Mouse (Mus musculus): ENCODE measurements around the gene Dnaja3. TPM values are rescaled to one million over a fixed set of nuclear protein-coding genes. Genes with fewer than 3 reads are reported as not detected.
"Not testable (repeated sequence)": the region's sequence is repeated elsewhere in the genome, so short reads cannot be mapped to it uniquely, and the experiment has no call there.

The Dnaja3 gene
- total RNA-seq, 1 experiment from 2014 or later = 166 TPM

- DNase-seq = no peak
Measured at GRCm38 (mm10) chr16:4725266-4725665, 85.5 kb downstream of the Dnaja3 start.

GRCm38 (mm10) chr16:4725780-4726527 lies 86.2 kb downstream of the Dnaja3 start, which contains the start of gene Hmox2:
Gene Hmox2, plus strand, starts transcription at chr16:4726361.
- DNase-seq = peak; percentile 96

- peak; percentile 68 for DNase-seq
Measured at GRCm38 (mm10) chr16:4726528-4727128, 86.8 kb downstream of the Dnaja3 start.

- no peak for DNase-seq
Measured at GRCm38 (mm10) chr16:4727526-4727925, 87.7 kb downstream of the Dnaja3 start.

GRCm38 (mm10) chr16:4727963-4728362 lies 88.2 kb downstream of the Dnaja3 start:
- DNase-seq = no peak

GRCm38 (mm10) chr16:4730776-4731358 lies 91.1 kb downstream of the Dnaja3 start:
- no peak for DNase-seq

- DNase-seq = no peak
Measured at GRCm38 (mm10) chr16:4736262-4736661, 96.5 kb downstream of the Dnaja3 start.

- no peak for DNase-seq
Measured at GRCm38 (mm10) chr16:4739994-4740393, 100.2 kb downstream of the Dnaja3 start.

GRCm38 (mm10) chr16:4742186-4742585 lies 102.4 kb downstream of the Dnaja3 start:
- DNase-seq = no peak

- DNase-seq = no peak
Measured at GRCm38 (mm10) chr16:4752155-4752554, 112.4 kb downstream of the Dnaja3 start.

- DNase-seq = no peak
Measured at GRCm38 (mm10) chr16:4754045-4754444, 114.3 kb downstream of the Dnaja3 start.

- DNase-seq = not testable (repeated sequence)
Measured at GRCm38 (mm10) chr16:4756660-4757335, 117.0 kb downstream of the Dnaja3 start.

Other genes with a start within 250 kb of the Dnaja3 start
- gene Adcy9, start 219.5 kb upstream of the Dnaja3 start, total RNA-seq (2021) = 36.1 and 38.7 TPM in 2 replicates
- 11.5 and 16.2 TPM in 2 replicates for gene Srl, start 98.2 kb upstream of the Dnaja3 start, total RNA-seq (2021)
- gene Tfap4, start 80.1 kb upstream of the Dnaja3 start, total RNA-seq (2021) = 5.7 and 9.2 TPM in 2 replicates
- gene Glis2, start 45.3 kb upstream of the Dnaja3 start, total RNA-seq (2021) = 23.7 and 25.1 TPM in 2 replicates
- gene Pam16, start 15.0 kb upstream of the Dnaja3 start, total RNA-seq (2021) = 108 and 140 TPM in 2 replicates
- 11.4 and 14.9 TPM in 2 replicates for gene Vasn, start within 50 bp of the Dnaja3 start, total RNA-seq (2021)
- 33.6 and 38.7 TPM in 2 replicates for gene Coro7, start 39.8 kb downstream of the Dnaja3 start, total RNA-seq (2021)
- gene Nmral1, start 79.4 kb downstream of the Dnaja3 start, total RNA-seq (2021) = 7.2 and 11.0 TPM in 2 replicates
- 93.2 and 99.1 TPM in 2 replicates for gene Hmox2, start 86.4 kb downstream of the Dnaja3 start, total RNA-seq (2021)
- gene Cdip1, start 150.3 kb downstream of the Dnaja3 start, total RNA-seq (2021) = 129 and 135 TPM in 2 replicates
- not detected in 2 replicates for gene 4930562C15Rik, start 195.4 kb downstream of the Dnaja3 start, total RNA-seq (2021)
- 36.9 and 40.8 TPM in 2 replicates for gene Ubald1, start 240.3 kb downstream of the Dnaja3 start, total RNA-seq (2021)
- gene Mgrn1, start 246.3 kb downstream of the Dnaja3 start, total RNA-seq (2021) = 86.3 and 87.7 TPM in 2 replicates